Mouse (Mus musculus) ES-CJ7 (cell line): ENCODE measurements around the gene Bglap.
"Not testable (repeated sequence)": the region's sequence is repeated elsewhere in the genome, so short reads cannot be mapped to it uniquely, and the experiment has no call there.

Experiments
- DNase-seq: peaks from one replicate; pipeline ENCODE4 v3.0.0; 2011; ENCODE audit warnings: low read depth, low spot score

Bglap gene

DNA sequence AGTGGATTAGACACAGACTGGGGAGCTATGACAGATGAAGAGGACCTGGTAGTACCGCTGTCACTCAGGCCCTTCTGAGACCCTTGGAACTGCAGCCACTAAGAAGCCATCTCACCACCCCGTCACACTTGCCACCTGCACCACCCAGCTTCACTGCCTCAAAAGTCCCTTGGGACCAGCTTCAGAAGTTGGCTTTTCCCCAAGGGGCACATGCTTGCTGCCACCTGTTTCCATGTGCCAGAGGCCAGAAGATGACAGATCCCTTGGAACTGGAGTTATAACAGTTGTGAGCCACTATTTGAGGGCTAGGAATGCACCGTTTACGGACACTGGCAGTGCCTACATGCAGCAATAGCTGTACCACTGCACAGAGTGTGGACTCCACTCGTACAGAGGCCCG is 11.0 kb upstream of the Bglap start:
- no peak for DNase-seq

GRCm38 (mm10) chr3:88393776-88394375 is 9.6 kb upstream of the Bglap start:
- DNase-seq = no peak

GRCm38 (mm10) chr3:88382383-88382782 is 1.9 kb downstream of the Bglap start:
- DNase-seq = not testable (repeated sequence)

- peak; percentile 37 for DNase-seq
Observed at GRCm38 (mm10) chr3:88381389-88382315, 2.6 kb downstream of the Bglap start.

- not testable (repeated sequence) for DNase-seq
Observed at GRCm38 (mm10) chr3:88378599-88378998, 5.7 kb downstream of the Bglap start, which contains the start of gene Bglap2. Gene Bglap2 (minus strand): TSS chr3:88378699.

DNA sequence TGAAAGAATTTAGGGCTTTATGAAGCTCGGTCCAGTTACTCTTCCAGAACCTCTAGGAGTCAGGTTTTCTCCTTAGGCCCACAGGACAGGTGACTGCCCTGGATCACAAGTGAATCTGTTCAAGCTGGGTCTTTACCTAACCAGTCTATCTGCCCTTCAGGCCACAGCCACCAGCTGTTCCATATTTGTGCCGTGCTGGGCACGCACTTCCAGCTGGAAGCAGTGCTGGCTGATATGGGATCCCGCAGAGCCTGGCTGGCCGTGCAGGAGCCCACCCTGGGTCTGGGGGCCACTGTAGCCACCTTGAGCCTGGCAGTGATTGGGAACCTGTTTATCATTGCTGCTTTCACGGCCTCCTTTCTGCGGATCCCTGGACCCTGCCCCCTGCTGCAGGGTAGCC is 7.6 kb downstream of the Bglap start:
- not testable (repeated sequence) for DNase-seq

- peak; percentile 55 for DNase-seq
Observed at GRCm38 (mm10) chr3:88375750-88376626, 8.3 kb downstream of the Bglap start.

DNA sequence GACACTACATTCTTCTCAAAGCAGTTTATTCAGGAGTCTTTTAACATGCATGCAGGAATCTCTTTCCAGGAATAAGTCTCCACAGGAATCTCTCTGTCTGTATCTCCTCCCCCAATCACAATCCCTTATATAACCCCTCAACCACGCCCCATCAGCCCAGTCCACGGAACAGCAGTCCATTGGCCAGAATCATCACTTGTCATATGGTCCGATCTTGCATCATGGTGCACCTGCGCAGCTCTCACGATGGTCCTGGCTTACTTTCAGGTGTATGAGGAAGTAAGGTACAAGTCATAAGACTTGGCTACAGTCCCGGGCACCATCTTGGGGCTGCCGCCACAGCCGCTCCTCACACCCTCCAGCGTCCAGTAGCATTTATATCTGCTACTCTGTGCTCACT is 11.6 kb downstream of the Bglap start, which contains the start of gene Bglap3:
TSS of gene Bglap3 (minus strand) at position 101 of the 400 bp plus-strand sequence.
- not testable (repeated sequence) for DNase-seq

GRCm38 (mm10) chr3:88368511-88368910 is 15.8 kb downstream of the Bglap start:
- DNase-seq = not testable (repeated sequence)

GRCm38 (mm10) chr3:88367517-88367916 is 16.7 kb downstream of the Bglap start:
- not testable (repeated sequence) for DNase-seq

DNA sequence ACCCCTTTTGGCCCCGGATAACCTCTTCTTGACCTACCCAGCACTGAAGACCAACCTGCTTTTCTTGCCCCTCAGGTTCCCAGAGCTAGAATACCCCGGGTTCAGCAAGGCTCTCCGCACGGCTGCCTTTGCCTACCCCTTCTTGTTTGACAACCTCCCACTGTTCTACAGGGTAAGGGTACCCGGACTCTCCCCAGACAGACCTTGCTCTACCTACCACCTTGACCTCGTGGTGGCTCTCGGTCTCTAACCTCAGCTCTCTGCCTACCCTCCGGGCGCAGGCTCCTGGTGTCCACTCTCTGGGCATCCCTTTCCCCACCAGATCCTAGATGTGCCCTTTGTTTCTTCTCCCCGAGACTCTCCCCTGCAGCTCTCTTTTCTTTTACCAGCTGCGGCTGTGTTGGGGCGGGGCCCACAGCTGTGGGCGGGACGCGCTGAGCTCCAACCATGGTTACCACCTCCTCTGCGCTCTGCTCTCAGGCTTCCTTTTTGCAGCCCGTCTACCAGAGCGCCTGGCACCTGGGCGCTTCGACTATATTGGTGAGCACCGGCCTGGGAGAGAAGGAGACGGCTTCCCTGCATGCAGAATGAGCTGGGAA is 17.3 kb downstream of the Bglap start:
- DNase-seq = not testable (repeated sequence)

- DNase-seq = peak; percentile 35
Observed at GRCm38 (mm10) chr3:88365705-88366361, 18.4 kb downstream of the Bglap start.

DNA sequence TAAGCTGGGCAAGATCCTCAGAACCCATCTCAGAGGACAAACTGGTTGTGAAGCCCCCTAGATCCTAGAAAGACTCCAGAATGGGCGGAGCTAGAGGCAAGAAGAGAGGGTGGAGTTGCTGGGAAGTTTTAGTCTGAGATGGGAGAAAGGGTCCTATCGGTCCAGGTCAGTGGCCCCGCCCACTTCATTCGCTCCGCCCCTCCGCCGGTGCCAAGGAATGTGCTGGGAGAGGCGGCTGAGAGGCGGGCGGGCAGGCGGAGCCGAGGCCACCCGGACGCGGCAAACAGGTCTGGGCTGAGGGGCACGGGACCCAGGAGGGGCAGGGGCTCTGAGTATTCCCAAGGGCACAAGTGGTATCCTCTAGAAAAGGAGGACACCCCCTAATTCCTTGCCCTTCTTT is 19.9 kb downstream of the Bglap start, which contains the start of gene Paqr6:
TSS of gene Paqr6 (plus strand) at position 248 of the 400 bp plus-strand sequence.
- peak; percentile 87 for DNase-seq

- DNase-seq = no peak
Observed at GRCm38 (mm10) chr3:88363700-88364099, 20.6 kb downstream of the Bglap start.

- DNase-seq = no peak
Observed at GRCm38 (mm10) chr3:88361612-88362313, 22.5 kb downstream of the Bglap start.

DNA sequence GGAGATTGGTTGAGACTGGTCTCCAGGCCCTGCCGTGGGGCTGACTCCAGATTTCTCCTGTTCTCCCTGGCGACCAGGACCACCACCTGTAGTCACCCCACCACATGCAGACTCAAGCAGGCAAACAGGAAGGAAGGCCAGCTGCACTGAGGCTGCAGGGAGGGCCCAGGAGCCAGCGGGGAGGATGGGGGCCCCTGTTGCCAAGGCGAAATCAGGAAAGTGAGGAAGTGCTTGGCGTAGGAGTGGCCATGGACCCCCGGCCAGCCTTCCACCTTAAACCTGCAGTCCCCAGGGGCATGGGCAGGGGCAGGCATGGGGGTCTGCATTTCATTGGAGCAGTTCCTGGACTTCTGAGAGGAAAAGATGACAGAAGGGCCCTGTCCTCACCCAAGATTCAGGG is 23.2 kb downstream of the Bglap start:
- no peak for DNase-seq

- no peak for DNase-seq
Observed at GRCm38 (mm10) chr3:88359989-88360388, 24.3 kb downstream of the Bglap start.

DNA sequence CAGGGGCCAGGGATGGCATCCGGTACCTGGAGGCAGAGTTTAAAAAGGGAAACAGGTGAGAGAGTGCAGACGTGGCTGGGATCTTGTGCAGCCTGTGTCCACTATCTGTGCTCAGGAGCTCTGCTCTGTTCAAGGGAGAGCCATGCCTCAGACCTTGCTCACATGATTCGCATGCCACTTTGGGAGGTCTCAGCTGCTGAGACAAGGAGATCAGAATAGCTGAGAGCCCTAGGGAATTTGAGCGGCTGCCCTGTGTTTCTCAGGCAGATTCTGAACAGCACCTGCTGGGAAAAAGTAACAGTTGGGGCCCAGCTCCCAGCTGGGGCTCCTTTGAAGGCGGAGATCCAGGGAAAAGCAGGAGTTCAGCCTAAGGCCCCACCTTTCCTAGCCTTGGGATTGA is 24.7 kb downstream of the Bglap start:
- no peak for DNase-seq

GRCm38 (mm10) chr3:88354396-88355165 is 29.7 kb downstream of the Bglap start:
- DNase-seq = no peak
